Mouse (Mus musculus) central nervous system, embryonic 11.5 days (tissue): ENCODE data around the gene Ncan. TPM values are rescaled to one million over a fixed set of nuclear protein-coding genes. Genes with fewer than 3 reads are reported as not detected.

Source experiments
- polyA plus RNA-seq: library from polyadenylated mRNA; depleted of rRNA; stranded (reverse); fragments of >200 nt; gene quantifications from 2 replicates; pipeline ENCODE4 v1.2.3, GENCODE M21; 2012; rRNA removed

Ncan gene
- polyA plus RNA-seq: 24.0 and 32.7 TPM in 2 replicates

GRCm38 (mm10) chr8:70120667-70121066, at the start of gene Ncan:
TSS of gene Ncan (minus strand) at chr8:70120873.

GRCm38 (mm10) chr8:70139026-70139857, 18.6 kb upstream of the Ncan start, which contains the start of the genes Rfxank, Borcs8 and Mef2b:
TSS of gene Rfxank (minus strand) at chr8:70139154.
TSS of gene Borcs8 (plus strand) at chr8:70139499.
TSS of gene Mef2b (plus strand) at chr8:70139711.

GRCm38 (mm10) chr8:70131166-70131883, 10.7 kb upstream of the Ncan start, which contains the start of gene Nr2c2ap:
TSS of gene Nr2c2ap (plus strand) at chr8:70131333.

GRCm38 (mm10) chr8:70083285-70083684, 37.4 kb downstream of the Ncan start, which contains the start of gene Hapln4:
TSS of gene Hapln4 (plus strand) at chr8:70083457.

GRCm38 (mm10) chr8:70072441-70073069, 48.1 kb downstream of the Ncan start, which contains the start of gene Tm6sf2:
TSS of gene Tm6sf2 (plus strand) at chr8:70072924.

Other genes starting within 250 kb of the Ncan start
- 0.48 and 0.56 TPM in 2 replicates for gene Cilp2, start 233.2 kb downstream of the Ncan start, polyA plus RNA-seq
- 0.50 and 0.51 TPM in 2 replicates for gene Tssk6, start 218.7 kb downstream of the Ncan start, polyA plus RNA-seq
- 106 and 170 TPM in 2 replicates for gene Ndufa13, start 218.3 kb downstream of the Ncan start, polyA plus RNA-seq
- gene Yjefn3, start 218.2 kb downstream of the Ncan start, polyA plus RNA-seq: 5.5 and 10.0 TPM in 2 replicates
- gene Gatad2a, start 124.5 kb downstream of the Ncan start, polyA plus RNA-seq: 70.6 and 123 TPM in 2 replicates
- gene Mau2, start 78.1 kb downstream of the Ncan start, polyA plus RNA-seq: 48.0 and 84.9 TPM in 2 replicates
- gene Sugp1, start 78.1 kb downstream of the Ncan start, polyA plus RNA-seq: 27.0 and 29.2 TPM in 2 replicates
- 4.4 and 5.1 TPM in 2 replicates for gene Tm6sf2, start 47.9 kb downstream of the Ncan start, polyA plus RNA-seq
- 0.08 and 0.17 TPM in 2 replicates for gene Hapln4, start 37.4 kb downstream of the Ncan start, polyA plus RNA-seq
- 14.4 and 18.8 TPM in 2 replicates for gene Nr2c2ap, start 10.5 kb upstream of the Ncan start, polyA plus RNA-seq
- 21.7 and 26.6 TPM in 2 replicates for gene Rfxank, start 18.3 kb upstream of the Ncan start, polyA plus RNA-seq
- gene Borcs8, start 18.6 kb upstream of the Ncan start, polyA plus RNA-seq: 48.8 and 80.2 TPM in 2 replicates
- gene Mef2b, start 18.8 kb upstream of the Ncan start, polyA plus RNA-seq: 0.25 and 0.31 TPM in 2 replicates
- gene Tmem161a, start 51.5 kb upstream of the Ncan start, polyA plus RNA-seq: 80.2 and 80.4 TPM in 2 replicates
- gene Slc25a42, start 91.4 kb upstream of the Ncan start, polyA plus RNA-seq: 8.8 and 12.3 TPM in 2 replicates
- 79.3 and 93.7 TPM in 2 replicates for gene Sugp2, start 113.4 kb upstream of the Ncan start, polyA plus RNA-seq
- gene Armc6, start 113.6 kb upstream of the Ncan start, polyA plus RNA-seq: 34.0 and 35.4 TPM in 2 replicates
- gene Homer3, start 162.0 kb upstream of the Ncan start, polyA plus RNA-seq: 117 and 118 TPM in 2 replicates
- gene Ddx49, start 181.6 kb upstream of the Ncan start, polyA plus RNA-seq: 54.6 and 70.9 TPM in 2 replicates
- gene Cope, start 181.6 kb upstream of the Ncan start, polyA plus RNA-seq: 214 and 227 TPM in 2 replicates
- 6.7 and 8.8 TPM in 2 replicates for gene Cers1, start 194.9 kb upstream of the Ncan start, polyA plus RNA-seq
- gene Gdf1, start 208.9 kb upstream of the Ncan start, polyA plus RNA-seq: 3.1 and 7.7 TPM in 2 replicates
- gene Upf1, start 232.4 kb upstream of the Ncan start, polyA plus RNA-seq: 39.3 and 42.0 TPM in 2 replicates